Mouse (Mus musculus) megakaryocyte, embryonic 14.5 days (primary cell): Measurements from ENCODE around the gene Kcnc3. TPM values are rescaled to one million over a fixed set of nuclear protein-coding genes. Genes with fewer than 3 reads are reported as not detected.

Source experiments
- H3K27me3 ChIP-seq: replicated peaks from 2 replicates; pipeline ENCODE3; 2012; ENCODE audit warnings: inconsistent platforms
- H3K36me3 ChIP-seq: replicated peaks from 2 replicates; pipeline ENCODE3; 2012; ENCODE audit warnings: low read length, inconsistent platforms, mixed read lengths
- H3K4me1 ChIP-seq: 2 replicates; pipeline ENCODE4 v1.6.1; 2012; ENCODE audit warnings: inconsistent platforms
- H3K4me3 ChIP-seq: replicated peaks from 2 replicates; pipeline ENCODE3; 2012; ENCODE audit warnings: moderate library complexity, mild to moderate bottlenecking, inconsistent platforms
- H3K9me3 ChIP-seq: 2 replicates; pipeline ENCODE4 v1.6.1; 2012; ENCODE audit warnings: inconsistent platforms
- FLI1 ChIP-seq: IDR thresholded peaks from 2 replicates; pipeline ENCODE4 v1.6.1; 2012; ENCODE audit warnings: low read length, inconsistent platforms, mixed read lengths
- GATA1 ChIP-seq: IDR thresholded peaks from 3 replicates; pipeline ENCODE4 v1.6.1; 2012; ENCODE audit warnings: mixed read lengths, low read length, inconsistent platforms, borderline replicate concordance
- polyA plus RNA-seq: library from polyadenylated mRNA; stranded (reverse); fragments of >175 nt; gene quantifications from 2 replicates; pipeline ENCODE4 v1.2.3, GENCODE M21; 2012; ENCODE audit warnings: low replicate concordance; ENCODE audit not compliant: insufficient read depth

Gene Kcnc3
- polyA plus RNA-seq, 1 experiment: 1.8 TPM

DNA sequence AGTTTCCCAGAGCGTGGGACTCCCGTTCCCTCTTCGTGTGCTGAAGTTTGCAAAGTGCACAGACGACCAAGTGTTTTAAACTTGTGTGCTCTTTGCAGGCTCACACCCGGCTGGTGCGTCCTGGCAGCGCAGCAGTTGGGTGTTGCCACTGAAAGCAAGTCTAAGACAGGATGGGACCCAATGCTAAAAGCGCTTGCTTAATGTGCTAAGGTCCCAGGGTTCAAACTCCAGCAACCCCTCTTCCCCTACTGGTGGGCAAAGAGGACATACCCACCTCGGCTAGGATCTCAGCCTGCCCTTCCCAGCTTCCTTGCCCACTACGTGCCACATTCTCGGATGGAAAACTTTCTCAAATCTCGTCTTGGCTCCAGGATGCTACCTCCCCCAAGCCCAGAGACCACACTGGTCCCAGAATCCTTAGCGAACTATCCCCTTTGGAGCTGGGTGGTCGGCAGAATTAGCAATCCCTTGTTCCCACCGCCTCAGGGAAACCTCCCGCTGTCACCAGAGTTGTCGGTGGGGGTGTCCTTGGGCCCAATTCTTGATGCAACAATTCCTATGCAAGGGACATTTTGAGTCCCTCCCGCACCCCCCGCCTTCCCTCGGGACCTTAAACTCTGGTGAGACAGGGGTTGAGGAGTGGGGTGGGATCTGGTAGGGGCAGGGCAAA is 12.9 kb downstream of the Kcnc3 start:
- peaks cover 3% of the 10 kb centered on the region; the same call in 1 of the 2 replicates for H3K4me1 ChIP-seq
- no peaks in the 10 kb centered on the region for H3K9me3 ChIP-seq
- TF ChIP-seq GATA1 (no peak), FLI1 (no peak)
- H3K27me3 ChIP-seq: peaks cover 98% of the 10 kb centered on the region
- no peak overlapping the region for H3K4me3 ChIP-seq
- no peaks in the 10 kb centered on the region for H3K36me3 ChIP-seq

DNA sequence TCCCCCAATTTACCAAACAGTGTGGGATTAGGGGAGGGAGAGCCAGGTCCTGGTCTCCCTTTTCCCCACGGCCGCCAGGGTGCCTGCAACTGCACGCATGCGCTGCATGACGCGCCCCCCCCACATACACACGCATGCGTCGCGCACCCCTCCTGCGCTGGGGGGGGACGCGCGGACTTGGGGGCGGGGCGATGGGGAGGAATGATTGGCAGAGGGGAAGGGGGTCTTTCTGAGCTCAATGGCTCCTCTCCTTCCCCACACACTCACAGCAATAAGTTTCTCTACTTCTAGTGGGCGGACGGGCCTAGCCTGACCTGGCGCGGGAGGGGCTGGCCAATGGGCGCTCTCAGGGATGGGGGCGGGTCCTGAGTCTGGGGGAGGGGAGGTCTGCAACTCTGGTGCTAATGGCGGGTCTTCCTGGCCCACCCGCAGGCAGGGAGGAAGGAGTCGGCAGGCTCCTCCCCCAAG is 13.7 kb downstream of the Kcnc3 start:
- Histone ChIP-seq H3K36me3 (no peaks in the 10 kb centered on the region), H3K9me3 (no peaks in the 10 kb centered on the region), H3K4me1 (peaks cover 3% of the 10 kb centered on the region; the same call in 1 of the 2 replicates), H3K27me3 (peaks cover 99% of the 10 kb centered on the region), H3K4me3 (peak overlapping the region; percentile 59)
- TF ChIP-seq GATA1 (no peak), FLI1 (no peak)

DNA sequence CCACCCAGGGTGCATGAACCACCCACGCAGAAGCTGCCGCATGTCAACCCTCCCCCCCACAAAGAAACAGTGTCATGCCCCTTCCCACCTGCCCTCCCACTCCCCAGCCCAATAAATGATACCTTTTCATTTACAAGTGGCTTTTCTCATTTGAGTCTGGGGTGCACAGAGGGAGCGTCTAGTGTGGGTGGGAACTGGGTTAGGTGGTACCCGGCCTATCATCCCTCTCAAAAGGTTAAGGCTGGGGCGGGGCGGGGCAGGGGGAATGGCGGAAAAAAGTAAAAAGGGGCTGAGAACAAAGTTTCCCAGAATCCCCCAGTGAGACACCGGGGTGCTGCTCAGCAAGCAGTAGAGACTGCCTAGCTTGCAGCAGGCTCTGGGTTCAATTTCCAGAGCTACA is 14.2 kb downstream of the Kcnc3 start:
- Histone ChIP-seq H3K4me1 (peaks cover 3% of the 10 kb centered on the region; the same call in 1 of the 2 replicates), H3K9me3 (no peaks in the 10 kb centered on the region), H3K4me3 (no peak overlapping the region), H3K27me3 (peaks cover 98% of the 10 kb centered on the region), H3K36me3 (no peaks in the 10 kb centered on the region)
- no peak for TF ChIP-seq FLI1
- no peak for TF ChIP-seq GATA1

DNA sequence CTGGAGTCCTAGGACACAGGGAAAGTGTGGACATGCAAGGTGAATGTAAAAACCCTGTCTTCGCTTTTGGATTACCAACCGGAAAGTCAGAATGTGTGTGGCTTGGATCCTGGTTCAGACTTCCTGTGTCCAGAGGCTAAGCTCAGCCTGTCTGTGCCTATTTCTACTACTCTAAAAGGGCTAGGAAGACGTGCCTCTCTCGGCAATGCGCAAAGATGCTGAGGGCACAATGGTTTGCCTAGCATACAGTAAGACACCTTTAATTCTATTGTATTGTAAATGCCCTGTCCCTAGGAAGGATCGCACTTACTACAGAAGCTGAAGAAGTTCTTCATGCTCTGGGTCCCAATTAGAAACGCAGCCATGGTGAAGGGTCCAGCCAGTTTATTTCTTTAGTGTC is 15.0 kb downstream of the Kcnc3 start:
- Histone ChIP-seq H3K4me3 (no peak overlapping the region), H3K36me3 (no peaks in the 10 kb centered on the region), H3K4me1 (peaks cover 3% of the 10 kb centered on the region; the same call in 1 of the 2 replicates), H3K27me3 (peaks cover 92% of the 10 kb centered on the region), H3K9me3 (no peaks in the 10 kb centered on the region)
- TF ChIP-seq FLI1 (no peak), GATA1 (no peak)

GRCm38 (mm10) chr7:44606171-44606901 is 15.9 kb downstream of the Kcnc3 start:
- H3K4me3 ChIP-seq: no peak overlapping the region
- H3K27me3 ChIP-seq: peaks cover 92% of the 10 kb centered on the region
- no peaks in the 10 kb centered on the region for H3K9me3 ChIP-seq
- H3K36me3 ChIP-seq: no peaks in the 10 kb centered on the region
- H3K4me1 ChIP-seq: peaks cover 3% of the 10 kb centered on the region; the same call in 1 of the 2 replicates
- no peak for TF ChIP-seq GATA1
- no peak for TF ChIP-seq FLI1

GRCm38 (mm10) chr7:44612192-44612591 is 21.7 kb downstream of the Kcnc3 start:
- no peak for TF ChIP-seq GATA1
- no peak for TF ChIP-seq FLI1
- Histone ChIP-seq H3K4me3 (no peak overlapping the region), H3K27me3 (peaks cover 80% of the 10 kb centered on the region), H3K9me3 (peaks cover 13% of the 10 kb centered on the region), H3K36me3 (no peaks in the 10 kb centered on the region), H3K4me1 (no peaks in the 10 kb centered on the region)

DNA sequence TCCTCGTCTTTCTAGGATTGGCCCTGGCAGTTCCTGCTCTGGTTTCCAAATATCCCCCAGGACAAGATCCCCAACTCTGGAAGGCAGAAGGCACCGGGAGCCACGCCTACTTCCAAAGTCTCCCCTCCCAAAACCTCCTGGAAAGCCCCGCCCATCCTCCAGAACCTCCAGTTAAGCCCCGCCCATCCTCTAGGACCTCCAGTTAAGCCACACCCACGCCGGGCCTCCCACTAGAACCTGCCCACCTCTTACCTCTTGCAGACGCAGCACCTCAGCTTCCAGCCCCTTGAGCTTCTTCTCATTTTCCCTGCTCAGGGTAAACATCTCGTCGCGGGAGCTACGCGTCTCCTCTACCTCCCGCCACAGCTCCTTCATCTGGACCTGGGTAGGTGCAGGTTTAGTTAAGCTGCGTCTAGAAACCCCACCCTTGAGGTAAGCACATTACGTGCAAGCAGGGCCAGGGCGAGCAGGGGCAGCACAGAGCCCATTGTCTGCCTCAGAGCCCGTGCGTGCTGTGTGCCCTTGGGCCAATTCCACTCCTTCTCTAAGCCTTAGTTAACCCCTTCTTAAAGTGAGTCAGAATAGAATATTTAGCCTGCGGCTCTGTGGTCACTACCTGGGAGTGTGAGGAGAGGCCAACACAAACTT is 23.7 kb downstream of the Kcnc3 start:
- no peak overlapping the region for H3K4me3 ChIP-seq
- H3K9me3 ChIP-seq: peaks cover 28% of the 10 kb centered on the region
- no peaks in the 10 kb centered on the region for H3K36me3 ChIP-seq
- H3K4me1 ChIP-seq: no peaks in the 10 kb centered on the region
- TF ChIP-seq FLI1 (no peak), GATA1 (no peak)
- H3K27me3 ChIP-seq: peaks cover 64% of the 10 kb centered on the region

DNA sequence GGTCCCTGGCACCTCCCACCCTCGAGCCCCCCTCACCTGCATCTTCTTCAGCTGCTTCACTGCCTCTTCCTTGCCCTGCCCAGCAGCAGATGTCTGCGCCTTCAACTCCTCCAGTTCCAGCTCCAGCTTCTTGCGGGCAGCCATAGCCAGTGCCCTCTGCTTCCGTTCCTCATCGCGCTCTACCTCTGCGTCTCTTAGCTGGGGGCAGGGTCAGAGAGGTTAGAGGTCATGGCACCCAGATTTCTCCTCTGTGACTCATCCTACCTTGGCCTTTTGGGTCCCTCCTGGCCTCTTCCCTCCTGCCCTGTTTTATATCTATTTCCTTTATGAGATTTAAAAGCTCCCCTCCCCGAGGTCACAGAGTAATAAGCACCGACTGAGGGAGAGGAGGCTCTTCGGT is 24.8 kb downstream of the Kcnc3 start:
- TF ChIP-seq GATA1: no peak
- TF ChIP-seq FLI1: no peak
- H3K4me1 ChIP-seq: no peaks in the 10 kb centered on the region
- H3K4me3 ChIP-seq: no peak overlapping the region
- H3K27me3 ChIP-seq: peaks cover 62% of the 10 kb centered on the region
- H3K36me3 ChIP-seq: no peaks in the 10 kb centered on the region
- H3K9me3 ChIP-seq: peaks cover 34% of the 10 kb centered on the region

GRCm38 (mm10) chr7:44615987-44616386 is 25.5 kb downstream of the Kcnc3 start:
- Histone ChIP-seq H3K36me3 (no peaks in the 10 kb centered on the region), H3K4me1 (no peaks in the 10 kb centered on the region; the same call in 1 of the 2 replicates), H3K4me3 (no peak overlapping the region), H3K9me3 (peaks cover 37% of the 10 kb centered on the region), H3K27me3 (peaks cover 56% of the 10 kb centered on the region)
- no peak for TF ChIP-seq GATA1

DNA sequence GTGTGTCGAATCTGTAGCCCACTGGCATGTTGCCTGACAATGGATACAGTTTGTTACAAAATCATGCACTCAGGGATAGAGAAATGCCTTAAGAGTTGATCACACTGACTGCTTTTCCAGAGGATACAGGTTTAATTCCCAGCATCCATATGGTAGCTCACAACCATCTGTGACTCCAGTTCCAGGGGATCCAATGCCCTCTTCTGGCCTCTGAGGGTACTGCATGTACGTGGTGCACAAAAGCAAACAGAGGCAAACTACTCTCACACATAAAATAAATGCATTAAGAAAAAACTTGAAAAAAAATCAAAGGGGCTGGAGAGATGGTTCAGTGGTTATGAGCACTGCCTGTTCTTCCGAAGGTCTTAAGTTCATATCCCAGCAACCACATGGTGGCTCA is 26.6 kb downstream of the Kcnc3 start:
- Histone ChIP-seq H3K27me3 (peaks cover 49% of the 10 kb centered on the region), H3K36me3 (no peaks in the 10 kb centered on the region), H3K4me3 (no peak overlapping the region), H3K9me3 (peaks cover 47% of the 10 kb centered on the region), H3K4me1 (peaks cover 4% of the 10 kb centered on the region; the same call in 1 of the 2 replicates)
- TF ChIP-seq FLI1: no peak
- TF ChIP-seq GATA1: no peak
